8 mouse cellular contexts compared by ENCODE assay signal in the genomic region with DNA sequence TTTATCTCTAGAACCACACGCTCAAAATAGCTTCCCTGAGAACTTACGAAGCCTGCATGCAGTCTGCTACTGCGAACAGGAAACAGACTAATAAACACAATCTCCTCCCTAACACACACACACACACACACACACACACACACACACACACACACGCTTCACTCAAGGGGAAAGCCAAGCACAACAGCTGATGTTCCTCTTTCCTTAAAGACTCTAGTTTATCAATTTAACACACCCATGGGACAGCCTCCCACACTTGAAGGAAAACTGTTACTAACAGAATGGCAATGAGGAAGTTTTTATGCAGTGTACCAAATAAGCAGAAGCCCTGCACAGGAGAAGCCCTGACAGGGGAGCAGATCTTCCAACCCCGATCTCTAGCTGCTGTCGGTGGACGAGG.
DNase-seq lines count a peak whose midpoint lies in the region; ATAC-seq lines count a peak whose summit lies in the region.

No protein-coding gene starts in this region.

- intact Hi-C loops in gastrocnemius, postnatal 14 days (cut with DNase I; ENCODE audit: low total_unique reads), result no loop called here
- intact Hi-C loops in left cerebral cortex, postnatal 4 days (cut with DNase I), result no loop called here

- DNase-seq in gastrocnemius, postnatal 14 days, result peak; percentile 22
- DNase-seq in gastrocnemius, postnatal 4 days (ENCODE audit: low spot score in 2 of 2), result no peak
- peak; percentile 56 for DNase-seq in brain, adult 2 months (ENCODE audit: low read depth, low spot score)
- peak; percentile 46 for DNase-seq in kidney, adult 9 months
- DNase-seq in left cerebral cortex, postnatal 4 days, result no peak

- peak; percentile 69 for ATAC-seq in megakaryocyte, adult 5-6 weeks (ENCODE audit: poor library complexity, severe bottlenecking)
- no peak for ATAC-seq in CD4-positive, CD25-positive, alpha-beta regulatory T cell, adult 4 months
- ATAC-seq in inflammation-experienced regulatory T-cells, adult 6 months, result no peak

Comparison
In these comparisons a context has a peak if more than half of its experiments do, and no peak if none do; other contexts are left out.
1. DNase-seq: peak in gastrocnemius, postnatal 14 days (single experiment), brain, adult 2 months (single experiment) and kidney, adult 9 months (single experiment); none in gastrocnemius, postnatal 4 days (0 of 2) and left cerebral cortex, postnatal 4 days (single experiment).